Mouse (Mus musculus) erythroblast, adult 5-6 weeks (primary cell): ENCODE measurements around the gene Gins1. TPM values are rescaled to one million over a fixed set of nuclear protein-coding genes. Genes with fewer than 3 reads are reported as not detected.
"Not testable (repeated sequence)": the region's sequence is repeated elsewhere in the genome, so short reads cannot be mapped to it uniquely, and the experiment has no call there.

Experiments
- ATAC-seq: replicated peaks from 2 replicates; pipeline ENCODE4 v1.8.0; 2016; ENCODE audit warnings: moderate number of reproducible peaks, mild to moderate bottlenecking, moderate TSS enrichment, inconsistent platforms; ENCODE audit not compliant: poor library complexity, low FRiP score, severe bottlenecking
- total RNA-seq, 2 experiments: library from RNA; stranded (forward) in 1 of 2; stranded (reverse) in 1 of 2; fragments of 150-400 nt in 1 of 2; fragments of 200-764, 138-1000 nt in 1 of 2; gene quantifications; 2 replicates each; pipeline versions ENCODE4 v1.2.3 to v1.2.4; 2015 to 2017; ENCODE audit warnings: low replicate concordance in 2 of 2

The Gins1 gene
- total RNA-seq, 2 experiments from 2014 or later, result 6.0 to 21.1 TPM

GRCm38 (mm10) chr2:150908881-150909280 is 3.7 kb downstream of the Gins1 start:
- not testable (repeated sequence) for ATAC-seq

DNA sequence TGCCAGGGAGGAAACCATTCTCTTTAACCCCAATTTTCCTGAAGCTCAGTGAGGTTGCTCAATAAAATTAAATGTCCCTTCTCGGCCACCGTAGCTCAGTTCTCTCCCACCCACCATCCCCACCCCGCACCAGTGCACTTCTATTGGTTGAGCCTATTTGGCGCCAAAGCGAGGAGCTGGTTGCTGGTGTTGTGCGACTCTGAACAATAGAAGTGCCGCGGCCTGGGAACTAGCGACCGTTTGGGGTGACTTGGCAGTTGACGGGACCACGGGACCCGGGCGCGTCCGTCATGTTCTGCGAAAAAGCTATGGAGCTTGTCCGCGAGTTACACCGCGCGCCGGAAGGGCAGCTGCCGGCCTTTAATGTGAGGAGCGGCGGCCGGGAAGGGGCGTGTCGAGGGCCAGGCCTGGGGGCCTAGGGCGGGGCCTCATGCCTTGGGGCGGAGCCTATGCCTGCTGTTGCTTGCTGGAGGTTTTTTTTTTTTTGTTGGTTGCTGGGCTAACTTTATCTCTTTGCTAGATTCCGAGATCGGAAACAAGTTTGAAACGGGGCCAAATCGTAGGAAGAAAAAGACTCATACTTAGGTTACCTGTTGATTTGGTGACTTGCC is 4.3 kb downstream of the Gins1 start:
- peak; percentile 95 for ATAC-seq

GRCm38 (mm10) chr2:150910295-150910881 is 5.2 kb downstream of the Gins1 start:
- no peak for ATAC-seq

GRCm38 (mm10) chr2:150914781-150915515 is 9.7 kb downstream of the Gins1 start:
- no peak for ATAC-seq

DNA sequence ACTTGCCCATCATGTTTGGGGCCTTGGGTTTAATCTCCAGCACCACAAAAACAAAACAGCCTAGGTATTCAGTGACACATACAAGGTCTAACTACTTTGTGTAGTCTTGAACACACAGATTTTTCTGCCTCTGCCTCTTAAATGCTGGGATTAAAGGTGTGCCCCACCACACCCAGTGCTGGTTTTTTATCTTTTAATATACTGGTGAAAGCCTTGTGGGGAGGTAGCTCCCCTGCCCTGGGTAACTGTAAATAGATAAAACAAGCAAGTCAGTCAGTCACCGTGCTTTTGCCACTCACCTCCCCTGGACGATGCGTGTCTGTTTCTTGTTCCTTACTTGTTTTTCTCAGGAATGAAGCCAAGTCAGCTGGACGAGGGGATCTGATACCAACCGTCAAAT is 10.6 kb downstream of the Gins1 start:
- no peak for ATAC-seq

- no peak for ATAC-seq
Observed at GRCm38 (mm10) chr2:150918720-150919119, 13.5 kb downstream of the Gins1 start.

DNA sequence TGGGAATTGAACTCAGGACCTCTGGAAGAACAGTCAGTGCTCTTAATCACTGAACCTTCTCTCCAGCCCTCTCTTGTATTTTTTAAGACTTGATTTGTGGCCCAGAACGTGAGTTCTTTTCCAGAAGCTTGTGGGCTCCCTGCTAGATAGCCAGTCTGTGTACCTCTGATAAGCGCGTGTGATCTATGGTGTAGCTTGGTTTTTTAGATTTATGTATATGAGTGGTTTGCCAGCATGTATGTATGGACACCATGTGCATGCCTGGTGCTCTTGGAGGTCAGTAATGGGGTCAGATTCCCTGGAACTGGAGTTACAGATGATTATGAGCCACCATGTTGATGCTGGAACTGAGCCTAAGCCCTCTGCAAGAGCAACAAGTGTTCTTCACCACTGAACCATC is 15.3 kb downstream of the Gins1 start:
- no peak for ATAC-seq

DNA sequence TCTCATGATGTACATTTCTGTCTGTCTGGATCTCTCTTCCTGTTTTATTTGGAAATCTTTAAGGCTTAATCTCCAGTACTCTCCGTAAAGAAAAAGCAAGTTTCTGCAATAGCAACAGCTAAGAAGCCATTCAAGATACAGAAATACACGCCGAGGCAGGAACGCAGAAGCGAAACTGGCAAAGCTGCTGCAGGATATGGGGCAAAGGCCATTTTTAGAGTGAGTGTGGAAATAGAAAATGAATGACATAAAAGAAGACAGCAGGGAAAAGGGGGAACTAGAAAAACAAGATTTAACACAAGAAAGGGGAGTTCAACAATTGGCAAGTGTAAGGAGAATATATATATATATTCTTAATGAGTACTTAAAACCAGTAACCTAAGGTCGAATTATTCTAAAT is 16.5 kb downstream of the Gins1 start:
- no peak for ATAC-seq

DNA sequence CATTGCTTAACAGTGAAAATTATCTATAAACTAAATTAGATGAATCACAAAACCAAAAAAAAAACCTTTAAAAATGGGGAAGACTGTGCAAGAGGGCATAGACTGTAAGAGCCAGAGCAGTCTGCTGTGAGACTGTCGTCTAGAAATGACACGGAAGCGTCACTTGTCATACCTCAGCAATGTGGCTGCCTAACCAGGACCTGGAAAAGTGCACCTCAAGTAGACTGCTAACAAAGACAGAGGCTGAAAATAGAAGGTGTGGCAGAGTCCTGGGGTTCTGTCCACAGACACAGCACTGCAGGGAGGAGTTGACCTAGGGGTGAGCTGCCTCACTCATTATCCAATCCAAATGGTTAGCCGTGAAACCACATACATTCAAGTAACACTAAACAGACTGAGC is 17.0 kb downstream of the Gins1 start:
- ATAC-seq, result no peak

DNA sequence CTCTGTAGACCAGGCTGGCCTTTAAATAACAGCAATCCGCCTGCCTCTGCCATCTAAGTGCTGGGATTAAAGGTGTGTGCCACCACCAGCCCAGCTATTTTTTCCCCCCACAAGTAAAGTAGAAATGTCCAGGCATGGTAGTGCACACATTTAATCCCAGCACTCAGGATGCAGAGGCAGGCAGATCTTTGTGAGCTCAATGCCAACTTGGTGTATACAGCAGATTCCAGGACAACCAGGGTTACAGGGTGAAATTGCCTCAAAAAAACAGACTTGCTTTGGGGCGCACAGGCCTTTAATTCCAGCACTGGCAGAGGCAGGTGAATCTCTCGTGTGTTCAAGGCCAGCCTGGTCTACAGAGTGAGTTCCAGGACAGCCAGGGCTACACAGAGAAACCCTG is 17.8 kb downstream of the Gins1 start:
- ATAC-seq, result no peak

DNA sequence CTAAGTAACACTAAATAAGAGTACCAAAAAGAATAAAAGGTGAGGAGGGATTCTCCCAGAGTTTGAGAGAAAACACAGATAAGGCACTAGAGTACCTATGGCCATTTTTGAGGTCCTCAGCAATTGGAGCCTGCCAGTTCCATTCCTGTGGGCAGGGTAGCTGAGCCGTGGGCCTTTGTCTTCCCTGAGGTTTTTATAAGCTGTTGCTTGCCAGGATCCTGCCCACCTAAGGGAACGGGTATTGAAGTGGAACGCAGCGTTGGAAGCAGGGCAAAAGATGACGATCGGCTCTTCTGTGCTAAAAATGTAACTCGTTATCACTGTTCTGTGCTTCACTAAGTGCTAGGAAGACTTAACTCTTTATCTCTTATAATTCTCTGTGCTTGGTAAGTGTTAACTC is 18.3 kb downstream of the Gins1 start:
- ATAC-seq, result no peak

- no peak for ATAC-seq
Observed at GRCm38 (mm10) chr2:150927038-150927720, 22.0 kb downstream of the Gins1 start.

GRCm38 (mm10) chr2:150929156-150929555 is 24.0 kb downstream of the Gins1 start:
- ATAC-seq, result no peak

GRCm38 (mm10) chr2:150930806-150931205 is 25.6 kb downstream of the Gins1 start:
- ATAC-seq, result no peak

DNA sequence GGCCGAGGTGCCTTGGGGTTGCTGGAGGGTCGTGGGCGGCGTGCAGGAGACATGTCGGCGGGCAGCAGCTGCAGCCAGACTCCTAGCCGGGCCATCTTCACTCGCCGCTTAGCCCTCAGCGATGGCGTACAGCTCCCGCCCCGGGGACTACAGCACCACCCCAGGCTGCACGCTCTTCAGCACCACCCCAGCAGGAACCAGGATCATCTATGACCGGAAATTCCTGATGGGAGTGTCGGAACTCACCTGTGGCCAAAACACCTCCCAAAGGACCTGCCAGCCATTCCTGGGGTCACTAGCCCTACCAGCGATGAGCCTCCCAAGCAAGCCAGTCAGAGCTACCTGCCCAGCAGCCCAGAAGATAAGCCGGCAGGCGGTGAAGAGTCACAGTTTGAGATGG is 28.3 kb downstream of the Gins1 start:
- ATAC-seq, result no peak

- no peak for ATAC-seq
Observed at GRCm38 (mm10) chr2:150934659-150935058, 29.5 kb downstream of the Gins1 start.

DNA sequence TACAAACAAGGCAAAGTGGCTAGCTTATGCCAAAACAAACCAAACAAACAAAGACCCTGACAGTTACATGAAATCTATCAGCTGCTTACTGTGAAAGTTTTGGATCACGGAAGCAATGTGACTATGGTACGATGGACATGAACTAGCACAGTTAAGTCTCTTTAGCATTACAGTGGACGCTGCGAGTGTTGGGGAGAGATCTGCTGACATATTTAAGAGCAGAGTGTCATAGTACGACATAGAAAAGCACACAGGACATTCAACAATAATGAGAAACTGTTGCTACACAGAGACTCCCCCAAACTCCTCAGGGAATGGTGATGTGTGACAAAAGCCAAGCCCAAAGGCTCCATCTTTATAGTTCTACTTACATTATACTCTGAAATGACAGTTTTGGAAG is 38.8 kb downstream of the Gins1 start:
- no peak for ATAC-seq

GRCm38 (mm10) chr2:150947341-150947740 is 42.1 kb downstream of the Gins1 start:
- not testable (repeated sequence) for ATAC-seq

- ATAC-seq, result not testable (repeated sequence)
Observed at GRCm38 (mm10) chr2:150947880-150948611, 42.8 kb downstream of the Gins1 start.

GRCm38 (mm10) chr2:150948786-150949185 is 43.6 kb downstream of the Gins1 start:
- ATAC-seq, result no peak
